Mouse (Mus musculus) midbrain, embryonic 14.5 days (tissue): ENCODE measurements around the gene Mrpl22. TPM values are rescaled to one million over a fixed set of nuclear protein-coding genes. Genes with fewer than 3 reads are reported as not detected.
"Not testable (repeated sequence)": the region's sequence is repeated elsewhere in the genome, so short reads cannot be mapped to it uniquely, and the experiment has no call there.

Experiments
- ATAC-seq: fragments of 200-750 bp; cut with Nextera tagmentation; 2 replicates; pipeline ENCODE4 v1.8.0; 2017; ENCODE audit warnings: moderate number of reproducible peaks, moderate library complexity; ENCODE audit not compliant: low FRiP score, low TSS enrichment
- DNase-seq: peaks from one replicate; pipeline ENCODE4 v3.0.0-alpha.2; 2015
- H3K27ac ChIP-seq: fragments of 300-500 bp; sonication (generic); replicated peaks from 2 replicates; pipeline ENCODE4 v1.5.1; 2014; ENCODE audit warnings: mild to moderate bottlenecking, low read depth, low read length, moderate library complexity
- H3K27me3 ChIP-seq: fragments of 300-500 bp; sonication (generic); 2 replicates; pipeline ENCODE4 v1.6.1; 2014; ENCODE audit warnings: low read length, control low read depth, mixed read lengths; ENCODE audit not compliant: control insufficient read depth, insufficient read depth
- H3K36me3 ChIP-seq: fragments of 300-500 bp; sonication (generic); 2 replicates; pipeline ENCODE4 v1.6.1; 2014; ENCODE audit warnings: low read length, control low read depth; ENCODE audit not compliant: control insufficient read depth, insufficient read depth
- H3K4me1 ChIP-seq: fragments of 300-500 bp; sonication (generic); 2 replicates; pipeline ENCODE4 v1.6.1; 2014; ENCODE audit warnings: mild to moderate bottlenecking, antibody characterized with exemption, low read length, control low read depth; ENCODE audit not compliant: control insufficient read depth, insufficient read depth
- H3K4me2 ChIP-seq: fragments of 300-500 bp; sonication (generic); 2 replicates; pipeline ENCODE4 v1.6.1; 2014; ENCODE audit warnings: mild to moderate bottlenecking, low read length, moderate library complexity
- H3K4me3 ChIP-seq: fragments of 300-500 bp; sonication (generic); replicated peaks from 2 replicates; pipeline ENCODE4 v1.5.1; 2014; ENCODE audit warnings: low read depth, low read length
- H3K9ac ChIP-seq: fragments of 300-500 bp; sonication (generic); replicated peaks from 2 replicates; pipeline ENCODE4 v1.6.1; 2014; ENCODE audit warnings: mild to moderate bottlenecking, low read length, moderate library complexity
- H3K9me3 ChIP-seq: fragments of 300-500 bp; sonication (generic); 2 replicates; pipeline ENCODE4 v1.6.1; 2016; ENCODE audit warnings: low read length, control low read depth, mixed read lengths; ENCODE audit not compliant: control insufficient read depth
- WGBS: fragments of 180-500 bp; shearing (Covaris S2); extraction: QIAGEN DNeasy Blood & Tissue Kit; methylation state at CpG from one replicate; pipeline ENCODE4 v1.1.7; 2014; 5-methylcytosine and 5-hydroxymethylcytosine counted together
- polyA plus RNA-seq: library from polyadenylated mRNA; unstranded; fragments of >200 nt; fragmentation: Nextera tagmentation; extraction: Ambion mirVana; gene quantifications from 2 replicates; pipeline ENCODE4 v1.2.1, GENCODE M21; 2014

Gene Mrpl22
- polyA plus RNA-seq, 1 experiment from 2014 or later = 101 TPM

GRCm38 (mm10) chr11:58226425-58226824 lies 55.0 kb downstream of the Mrpl22 start:
- H3K9ac ChIP-seq = no peak overlapping the region
- H3K4me3 ChIP-seq = no peak overlapping the region
- H3K36me3 ChIP-seq = no peaks in the 10 kb centered on the region
- DNase-seq = no peak
- no peak overlapping the region for H3K4me2 ChIP-seq
- no peaks in the 10 kb centered on the region for H3K9me3 ChIP-seq
- no peak for ATAC-seq
- H3K4me1 ChIP-seq = no peaks in the 10 kb centered on the region
- no peak overlapping the region for H3K27ac ChIP-seq
- no peaks in the 10 kb centered on the region for H3K27me3 ChIP-seq

- not testable (repeated sequence) for H3K4me3 ChIP-seq, H3K4me1 ChIP-seq, H3K4me2 ChIP-seq, H3K36me3 ChIP-seq, ATAC-seq, H3K27ac ChIP-seq, H3K9ac ChIP-seq, H3K9me3 ChIP-seq, DNase-seq, H3K27me3 ChIP-seq
- 94% methylated on average over 1 of the region's 2 CpGs for WGBS
Measured at GRCm38 (mm10) chr11:58228021-58228420, 56.6 kb downstream of the Mrpl22 start.

Other genes starting within 250 kb of the Mrpl22 start
- gene Larp1, start 162.6 kb upstream of the Mrpl22 start, polyA plus RNA-seq = 19.1 and 19.6 TPM in 2 replicates
- not detected in 2 replicates for gene Gm12248, start 78.5 kb upstream of the Mrpl22 start, polyA plus RNA-seq
- gene Cnot8, start 67.5 kb upstream of the Mrpl22 start, polyA plus RNA-seq = 107 and 117 TPM in 2 replicates
- gene Gemin5, start 3.1 kb upstream of the Mrpl22 start, polyA plus RNA-seq = 14.1 and 15.7 TPM in 2 replicates
- gene Igtp, start 27.9 kb downstream of the Mrpl22 start, polyA plus RNA-seq = 0.46 and 3.2 TPM in 2 replicates
- gene Irgm2, start 28.0 kb downstream of the Mrpl22 start, polyA plus RNA-seq = 0.43 and 1.3 TPM in 2 replicates
- not detected in 2 replicates for gene 4930438A08Rik, start 103.1 kb downstream of the Mrpl22 start, polyA plus RNA-seq
- gene Zfp692, start 135.4 kb downstream of the Mrpl22 start, polyA plus RNA-seq = 14.2 and 24.9 TPM in 2 replicates
- gene Zfp672, start 158.7 kb downstream of the Mrpl22 start, polyA plus RNA-seq = 38.1 and 43.3 TPM in 2 replicates
- 39.6 and 40.7 TPM in 2 replicates for gene Sh3bp5l, start 159.1 kb downstream of the Mrpl22 start, polyA plus RNA-seq
- not detected in 2 replicates for gene Lypd8, start 207.4 kb downstream of the Mrpl22 start, polyA plus RNA-seq
- gene 1810065E05Rik, start 249.4 kb downstream of the Mrpl22 start, polyA plus RNA-seq = not detected in 2 replicates